Mouse (Mus musculus): ENCODE data around the gene Tsfm. TPM values are rescaled to one million over a fixed set of nuclear protein-coding genes. Genes with fewer than 3 reads are reported as not detected.
A peak's percentile ranks its signal among the peaks of the same experiment; 100 is the strongest.
"Not testable (repeated sequence)": the region's sequence is repeated elsewhere in the genome, so short reads cannot be mapped to it uniquely, and the experiment has no call there.

Tsfm gene
- total RNA-seq (2021): 10 to 100 TPM; 67.0 to 70.6 TPM
- long read RNA-seq, experiment 1, transcript Tsfm-201 (6 exons, 1,206 nt): major isoform, 97 of 109 reads
- long read RNA-seq, experiment 1, partial matches to known transcripts: 0 of 109 reads
- long read RNA-seq, experiment 1, other reads (novel, unspliced or antisense): 9 of 109 reads
- long read RNA-seq, experiment 2, transcript Tsfm-201 (6 exons, 1,206 nt): major isoform, 103 of 118 reads
- long read RNA-seq, experiment 2, partial matches to known transcripts: 3 of 118 reads
- long read RNA-seq, experiment 2, other reads (novel, unspliced or antisense): 8 of 118 reads

GRCm38 (mm10) chr10:127030336-127031296 lies at the start of gene Tsfm:
Gene Tsfm (minus strand): TSS chr10:127030840.
- DNase-seq (ENCODE audit: low spot score in 2 of 2): peak; percentile 87 to 95

GRCm38 (mm10) chr10:127079665-127080391 lies 49.2 kb upstream of the Tsfm start:
- no peak for DNase-seq (ENCODE audit: low spot score in 2 of 2)

DNA sequence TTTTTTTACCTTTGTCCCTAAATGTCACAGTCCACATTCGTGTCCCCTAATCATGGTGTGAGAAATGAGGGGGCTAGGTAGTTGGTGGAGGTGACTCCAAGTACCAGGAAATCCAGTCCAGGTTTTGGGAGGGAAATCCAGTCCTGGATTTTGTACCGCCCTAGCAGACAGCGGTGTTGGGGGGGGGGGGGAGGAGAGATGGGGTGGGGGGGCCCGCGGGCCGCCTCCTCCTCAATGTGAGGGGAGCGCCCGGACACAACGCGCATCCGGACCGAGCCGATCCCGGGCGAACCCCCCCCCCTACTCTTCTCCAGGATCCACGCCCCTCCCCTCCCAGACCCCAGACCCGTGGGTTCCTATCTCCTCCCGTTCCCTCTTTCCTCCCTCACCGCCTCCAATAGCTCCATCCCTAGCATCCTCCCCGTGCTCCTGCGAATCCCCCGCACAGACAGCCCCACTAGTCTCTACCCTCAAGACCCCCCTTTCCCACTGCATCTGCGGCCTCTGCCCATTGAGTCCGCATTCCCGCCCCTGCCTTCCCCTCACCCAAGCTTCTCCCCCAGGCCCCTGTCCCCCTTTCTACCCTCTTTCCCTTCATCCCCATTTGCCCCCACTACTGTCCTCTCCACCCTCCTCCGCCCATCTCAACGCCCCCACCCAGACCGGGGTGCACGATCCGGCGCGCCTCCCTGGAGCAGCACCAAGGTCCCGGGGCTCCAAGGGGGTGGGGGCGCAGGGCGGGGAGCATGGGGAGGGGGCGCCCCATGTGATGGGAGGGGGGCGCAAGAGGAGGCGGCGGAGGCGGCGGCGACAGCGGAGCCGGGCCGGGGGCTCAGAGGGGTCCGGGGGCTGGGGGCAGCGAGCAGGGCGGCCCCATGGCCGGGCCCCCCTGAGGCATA lies 48.3 kb upstream of the Tsfm start:
- DNase-seq (ENCODE audit: low spot score in 2 of 2): no peak

DNA sequence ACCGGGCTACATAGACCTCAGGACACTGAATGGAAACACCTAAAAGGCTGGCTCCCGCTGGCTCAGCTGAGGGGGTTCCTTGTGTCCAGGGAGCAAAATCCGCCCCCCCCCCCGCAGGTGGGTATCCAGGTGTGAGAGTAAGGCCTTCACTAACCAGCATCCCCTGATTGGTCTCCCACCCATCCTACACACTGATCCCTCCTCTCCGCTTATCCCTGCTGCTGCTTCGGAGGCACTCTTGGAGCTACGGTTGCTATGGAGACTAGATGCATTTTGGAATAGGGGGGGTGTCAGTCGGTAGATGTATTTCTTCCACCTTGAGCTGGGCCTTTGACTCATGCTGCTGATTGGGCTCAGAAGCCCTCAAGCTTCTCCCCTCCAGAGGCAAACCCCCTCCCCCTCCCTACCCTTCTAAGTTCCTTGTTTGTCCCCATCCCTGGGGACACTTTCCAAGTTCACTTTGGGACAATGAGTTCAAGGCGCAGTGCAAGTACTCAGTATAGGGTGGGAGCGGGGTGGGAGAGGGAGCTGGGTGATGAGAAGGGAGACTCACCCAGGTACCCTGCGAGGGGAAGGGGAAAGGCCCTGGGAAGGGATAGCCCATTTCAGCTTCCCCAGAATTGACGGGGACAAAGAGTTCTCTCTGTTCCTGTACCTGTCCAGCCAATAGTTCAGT lies 47.5 kb upstream of the Tsfm start:
- no peak for DNase-seq (ENCODE audit: low spot score in 2 of 2)

GRCm38 (mm10) chr10:127077515-127077914 lies 46.9 kb upstream of the Tsfm start:
- no peak for DNase-seq (ENCODE audit: low spot score in 2 of 2)

- DNase-seq (ENCODE audit: low spot score in 2 of 2): no peak
These were observed 45.4 kb upstream of the Tsfm start for GRCm38 (mm10) chr10:127076082-127076481.

DNA sequence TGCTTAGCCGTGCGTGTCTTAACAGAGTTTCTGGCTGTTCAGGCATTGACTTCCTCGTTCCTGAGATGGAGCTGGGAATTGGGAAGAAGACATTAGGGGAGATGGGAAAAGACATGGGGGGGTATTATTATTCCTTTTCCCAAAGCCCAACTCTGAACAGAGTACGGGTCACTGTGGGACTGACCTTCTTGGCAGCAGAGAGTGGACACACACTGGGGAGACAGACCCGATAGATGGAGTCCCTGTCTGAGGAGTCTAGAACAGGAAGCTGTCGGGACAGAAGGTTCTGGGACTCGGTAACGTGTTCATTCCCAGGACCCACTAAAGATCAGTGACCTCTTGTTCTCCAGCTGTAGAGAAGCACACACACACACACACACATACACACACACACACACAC lies 45.0 kb upstream of the Tsfm start:
- no peak for DNase-seq (ENCODE audit: low spot score in 2 of 2)

GRCm38 (mm10) chr10:127075080-127075479 lies 44.4 kb upstream of the Tsfm start, which contains the start of gene Agap2:
Gene Agap2 (plus strand): TSS chr10:127075284.
- no peak for DNase-seq (ENCODE audit: low spot score in 2 of 2)

DNA sequence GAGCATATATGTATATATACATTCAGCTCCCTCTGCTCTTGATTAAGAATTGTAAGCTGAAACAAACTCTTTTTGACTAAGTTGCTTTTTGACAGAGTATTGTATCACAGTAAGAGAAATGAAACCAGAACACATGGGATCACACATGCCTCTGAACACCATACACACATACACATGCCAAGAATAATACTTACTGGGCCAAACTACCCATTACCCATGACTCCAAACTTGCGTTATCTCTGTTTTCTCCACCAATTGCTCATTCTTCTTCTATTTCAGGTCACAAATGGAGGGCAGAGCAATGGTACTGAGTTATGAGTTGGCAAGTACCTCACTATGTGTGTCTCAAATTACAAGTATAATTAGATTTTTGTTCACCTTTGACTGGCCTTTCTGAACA lies 43.3 kb upstream of the Tsfm start:
- no peak for DNase-seq (ENCODE audit: low spot score in 2 of 2)

DNA sequence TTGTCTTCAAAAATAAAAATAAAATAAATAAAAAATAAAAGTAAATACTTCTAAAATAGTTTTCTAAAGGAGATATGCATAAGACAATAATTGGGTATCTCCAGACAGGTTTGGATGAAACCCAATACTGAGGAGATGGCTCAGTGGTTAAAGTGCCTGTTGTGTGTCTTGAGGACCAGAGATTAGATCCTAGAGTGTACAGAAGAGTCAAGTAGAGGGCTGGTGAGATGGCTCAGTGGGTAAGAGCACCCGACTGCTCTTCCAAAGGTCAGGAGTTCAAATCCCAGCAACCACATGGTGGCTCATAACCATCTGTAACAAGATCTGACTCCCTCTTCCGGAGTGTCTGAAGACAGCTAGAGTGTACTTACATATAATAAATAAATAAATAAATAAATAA lies 42.3 kb upstream of the Tsfm start:
- DNase-seq (ENCODE audit: low spot score in 2 of 2): not testable (repeated sequence)

- not testable (repeated sequence) for DNase-seq (ENCODE audit: low spot score in 2 of 2)
These were observed 41.6 kb upstream of the Tsfm start for GRCm38 (mm10) chr10:127072270-127072669.

- no peak for DNase-seq (ENCODE audit: low spot score in 2 of 2)
These were observed 40.6 kb upstream of the Tsfm start for GRCm38 (mm10) chr10:127071203-127071602.

- DNase-seq (ENCODE audit: low spot score in 2 of 2): peak; percentile 51 to 77
These were observed 39.8 kb upstream of the Tsfm start, which contains the start of gene Tspan31 for GRCm38 (mm10) chr10:127070190-127071121. Gene Tspan31 (minus strand): TSS chr10:127070264.

- DNase-seq (ENCODE audit: low spot score in 2 of 2): peak in 1 of 2 experiments; percentile 2
These were observed 38.9 kb upstream of the Tsfm start for GRCm38 (mm10) chr10:127069281-127070189.

- no peak for DNase-seq (ENCODE audit: low spot score in 2 of 2)
These were observed 37.9 kb upstream of the Tsfm start for GRCm38 (mm10) chr10:127068360-127069038.

GRCm38 (mm10) chr10:127066519-127067018 lies 35.9 kb upstream of the Tsfm start:
- no peak for DNase-seq (ENCODE audit: low spot score in 2 of 2)

DNA sequence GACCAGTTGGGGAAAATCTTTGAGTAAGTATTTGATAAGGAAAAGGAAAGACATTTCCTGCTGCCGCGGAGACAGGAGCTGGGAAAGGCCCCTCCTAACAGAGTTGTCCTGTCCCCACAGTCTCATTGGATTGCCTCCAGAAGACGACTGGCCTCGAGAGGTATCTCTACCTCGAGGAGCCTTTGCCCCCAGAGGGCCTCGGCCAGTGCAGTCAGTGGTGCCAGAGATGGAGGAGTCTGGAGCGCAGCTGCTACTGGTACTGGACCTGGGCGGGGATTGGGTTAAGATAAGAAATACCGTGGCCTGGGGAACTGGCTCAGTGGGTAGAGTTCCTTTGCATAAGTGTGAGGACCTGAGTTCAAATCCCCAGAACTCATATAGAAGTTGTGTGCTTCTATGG lies 35.3 kb upstream of the Tsfm start:
- no peak for DNase-seq (ENCODE audit: low spot score in 2 of 2)
